Mouse (Mus musculus) adrenal gland, postnatal 4 days (tissue): ENCODE measurements around the gene Arpc5. TPM values are rescaled to one million over a fixed set of nuclear protein-coding genes. Genes with fewer than 3 reads are reported as not detected.

Experiments used
- DNase-seq, 2 experiments: peaks; one replicate each; pipeline ENCODE4 v3.0.0; 2021 to 2022; ENCODE audit warnings: low spot score in 2 of 2, mixed read lengths in 2 of 2
- total RNA-seq, 2 experiments: library from RNA; stranded (reverse); gene quantifications; 2 replicates each; pipeline ENCODE4 v1.2.3; 2021

Gene Arpc5
- total RNA-seq, 2 experiments from 2014 or later = 120 to 124 TPM

GRCm38 (mm10) chr1:152810533-152811439 lies 44.4 kb downstream of the Arpc5 start:
- no peak for DNase-seq

DNA sequence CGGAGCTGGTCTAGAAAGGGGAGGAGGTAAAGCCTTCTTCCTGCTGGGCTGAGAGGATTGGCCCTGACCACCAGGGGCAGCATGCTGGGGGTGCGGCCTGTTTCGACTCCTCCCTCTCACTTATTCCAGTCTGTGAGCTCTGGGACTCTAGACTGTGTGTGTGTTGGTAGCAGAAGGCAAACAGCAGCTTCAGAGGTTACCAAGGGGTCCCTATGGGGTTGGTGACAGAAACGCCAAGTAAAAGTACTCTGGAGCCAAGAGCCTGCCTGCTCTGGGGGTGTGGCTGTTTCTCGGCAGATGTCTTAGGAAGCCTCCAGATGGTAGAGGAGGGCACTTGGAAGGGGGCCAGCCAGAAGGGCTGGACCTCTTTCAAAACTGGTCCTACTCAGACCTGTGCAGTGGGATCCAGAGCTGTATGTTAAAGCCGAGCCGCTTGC lies 48.9 kb downstream of the Arpc5 start:
- no peak for DNase-seq

DNA sequence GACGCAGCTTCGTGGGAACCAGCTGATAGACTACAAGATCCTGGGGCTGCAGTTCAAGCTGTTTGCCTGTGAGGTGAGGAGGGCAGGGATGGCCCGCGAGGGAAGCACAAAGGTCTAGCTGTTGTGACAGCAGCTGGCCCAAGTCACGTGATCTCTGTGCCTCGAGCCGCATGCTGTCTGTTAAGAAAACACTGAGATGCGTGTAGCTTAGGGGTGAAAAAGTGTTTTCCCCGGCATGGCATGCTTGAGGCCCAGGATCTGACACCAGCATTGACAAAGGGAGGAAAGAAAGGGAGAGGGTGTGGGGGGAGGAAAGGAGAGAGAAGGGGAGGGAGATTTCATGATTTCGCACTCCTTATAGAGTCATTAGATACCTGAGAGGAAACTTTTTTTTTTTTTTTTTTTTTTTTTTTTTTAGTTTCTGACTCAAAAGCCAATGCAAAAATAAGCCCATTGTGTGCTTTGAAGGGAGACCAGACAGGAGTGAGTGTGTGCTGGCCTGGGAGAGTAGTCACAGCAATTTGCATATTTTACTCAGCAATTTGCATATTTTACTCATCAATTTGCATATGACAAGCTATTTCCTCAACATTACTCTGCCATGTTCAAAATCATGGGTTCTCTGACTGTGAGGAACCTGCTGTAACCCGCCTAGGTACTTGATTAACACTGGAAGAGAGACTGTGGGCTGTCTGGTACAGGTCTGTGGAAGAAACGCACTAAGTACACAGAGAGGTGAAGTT lies 50.9 kb downstream of the Arpc5 start:
- no peak for DNase-seq

- DNase-seq = no peak
These were observed 51.5 kb downstream of the Arpc5 start for GRCm38 (mm10) chr1:152817794-152818193.

- no peak for DNase-seq
These were observed 53.2 kb downstream of the Arpc5 start for GRCm38 (mm10) chr1:152819558-152819957.

GRCm38 (mm10) chr1:152820911-152821695 lies 54.8 kb downstream of the Arpc5 start:
- DNase-seq = no peak

- DNase-seq = no peak
These were observed 55.4 kb downstream of the Arpc5 start for GRCm38 (mm10) chr1:152821746-152822145.

GRCm38 (mm10) chr1:152824206-152824605 lies 57.9 kb downstream of the Arpc5 start:
- no peak for DNase-seq

Other genes with a start within 250 kb of the Arpc5 start
- gene Apobec4, start 16.0 kb upstream of the Arpc5 start, total RNA-seq = not detected
- 10 to 100 TPM; 50.8 to 60.7 TPM for gene Rgl1, start 191 bp upstream of the Arpc5 start, total RNA-seq
- gene Ncf2, start 33.7 kb downstream of the Arpc5 start, total RNA-seq = 1 to 10 TPM; 5.4 to 7.3 TPM
- 10 to 100 TPM; 65.4 to 73.4 TPM for gene Smg7, start 136.1 kb downstream of the Arpc5 start, total RNA-seq
- 1 to 10 TPM; 4.2 to 4.5 TPM for gene Nmnat2, start 188.5 kb downstream of the Arpc5 start, total RNA-seq